Mouse (Mus musculus): ENCODE results near the gene Stra6. TPM values are rescaled to one million over a fixed set of nuclear protein-coding genes. Genes with fewer than 3 reads are reported as not detected.

Stra6 gene
- total and polyA plus RNA-seq, 2 experiments from 2014 or later, result 8.8 to 20.8 TPM

- Histone ChIP-seq H3K4me3 (ENCODE audit: low read depth, low read length) (no peak overlapping the region), H3K27ac (ENCODE audit: low read depth, low read length) (no peak overlapping the region), H3K9ac (replicated peaks; ENCODE audit: low read length, poor library complexity, severe bottlenecking) (no peak overlapping the region), H3K4me2 (ENCODE audit: low read depth, low read length, poor library complexity, severe bottlenecking) (no peak overlapping the region), H3K27me3 (ENCODE audit: insufficient read depth, low read length) (no peaks in the 10 kb centered on the region), H3K9me3 (ENCODE audit: low read length) (no peaks in the 10 kb centered on the region), H3K4me1 (ENCODE audit: insufficient read depth, low read length) (no peaks in the 10 kb centered on the region; the same call in 1 of the 2 replicates), H3K36me3 (ENCODE audit: insufficient read depth, low read length) (no peaks in the 10 kb centered on the region)
- no peak for ATAC-seq (ENCODE audit: low FRiP score)
- WGBS, result 88% methylated on average over 22 of the region's 22 CpGs
- DNase-seq (ENCODE audit: low spot score), result no peak
- no peak for TF ChIP-seq CTCF (IDR thresholded peaks at IDR 0.05)
Measured at GRCm38 (mm10) chr9:58156819-58157560, 93.4 kb downstream of the Stra6 start.

GRCm38 (mm10) chr9:58157838-58158237 lies 94.2 kb downstream of the Stra6 start:
- no peak for TF ChIP-seq CTCF (IDR thresholded peaks at IDR 0.05)
- Histone ChIP-seq H3K36me3 (ENCODE audit: insufficient read depth, low read length) (no peaks in the 10 kb centered on the region), H3K4me2 (ENCODE audit: low read depth, low read length, poor library complexity, severe bottlenecking) (no peak overlapping the region), H3K9ac (replicated peaks; ENCODE audit: low read length, poor library complexity, severe bottlenecking) (no peak overlapping the region), H3K27ac (ENCODE audit: low read depth, low read length) (no peak overlapping the region), H3K4me3 (ENCODE audit: low read depth, low read length) (no peak overlapping the region), H3K4me1 (ENCODE audit: insufficient read depth, low read length) (no peaks in the 10 kb centered on the region; the same call in 1 of the 2 replicates), H3K27me3 (ENCODE audit: insufficient read depth, low read length) (no peaks in the 10 kb centered on the region), H3K9me3 (ENCODE audit: low read length) (no peaks in the 10 kb centered on the region)
- ATAC-seq (ENCODE audit: low FRiP score) (no peak), DNase-seq (ENCODE audit: low spot score) (peak; percentile 42)
- WGBS, result 83% methylated on average over 13 of the region's 13 CpGs

GRCm38 (mm10) chr9:58158541-58159311 lies 95.1 kb downstream of the Stra6 start:
- Histone ChIP-seq H3K4me3 (ENCODE audit: low read depth, low read length) (no peak overlapping the region), H3K4me1 (ENCODE audit: insufficient read depth, low read length) (no peaks in the 10 kb centered on the region; the same call in 1 of the 2 replicates), H3K9ac (replicated peaks; ENCODE audit: low read length, poor library complexity, severe bottlenecking) (no peak overlapping the region), H3K27me3 (ENCODE audit: insufficient read depth, low read length) (no peaks in the 10 kb centered on the region), H3K9me3 (ENCODE audit: low read length) (no peaks in the 10 kb centered on the region), H3K36me3 (ENCODE audit: insufficient read depth, low read length) (no peaks in the 10 kb centered on the region), H3K27ac (ENCODE audit: low read depth, low read length) (no peak overlapping the region), H3K4me2 (ENCODE audit: low read depth, low read length, poor library complexity, severe bottlenecking) (peak overlapping the region; percentile 6; the same call in 1 of the 2 replicates)
- no peak for TF ChIP-seq CTCF (IDR thresholded peaks at IDR 0.05)
- 47% methylated on average over 7 of the region's 7 CpGs for WGBS
- DNase-seq (ENCODE audit: low spot score) (peak; percentile 55), ATAC-seq (ENCODE audit: low FRiP score) (no peak)

GRCm38 (mm10) chr9:58159855-58160254 lies 96.3 kb downstream of the Stra6 start:
- TF ChIP-seq CTCF (IDR thresholded peaks at IDR 0.05), result no peak
- no peak overlapping the region for H3K4me3 ChIP-seq (ENCODE audit: low read depth, low read length)
- no peak overlapping the region for H3K9ac ChIP-seq (replicated peaks; ENCODE audit: low read length, poor library complexity, severe bottlenecking)
- WGBS, result 67% methylated on average over 4 of the region's 4 CpGs
- ATAC-seq (ENCODE audit: low FRiP score) (no peak), DNase-seq (ENCODE audit: low spot score) (no peak)
- no peak overlapping the region for H3K27ac ChIP-seq (ENCODE audit: low read depth, low read length)
- no peaks in the 10 kb centered on the region; the same call in 1 of the 2 replicates for H3K4me1 ChIP-seq (ENCODE audit: insufficient read depth, low read length)
- no peaks in the 10 kb centered on the region for H3K36me3 ChIP-seq (ENCODE audit: insufficient read depth, low read length)
- no peak overlapping the region for H3K4me2 ChIP-seq (ENCODE audit: low read depth, low read length, poor library complexity, severe bottlenecking)
- H3K27me3 ChIP-seq (ENCODE audit: insufficient read depth, low read length), result no peaks in the 10 kb centered on the region
- no peaks in the 10 kb centered on the region for H3K9me3 ChIP-seq (ENCODE audit: low read length)

- no peak for TF ChIP-seq CTCF (IDR thresholded peaks at IDR 0.05)
- H3K27me3 ChIP-seq (ENCODE audit: insufficient read depth, low read length), result no peaks in the 10 kb centered on the region
- no peak overlapping the region for H3K9ac ChIP-seq (replicated peaks; ENCODE audit: low read length, poor library complexity, severe bottlenecking)
- no peaks in the 10 kb centered on the region; the same call in 1 of the 2 replicates for H3K4me1 ChIP-seq (ENCODE audit: insufficient read depth, low read length)
- no peak overlapping the region for H3K4me2 ChIP-seq (ENCODE audit: low read depth, low read length, poor library complexity, severe bottlenecking)
- 77% methylated on average over 5 of the region's 5 CpGs for WGBS
- no peaks in the 10 kb centered on the region for H3K36me3 ChIP-seq (ENCODE audit: insufficient read depth, low read length)
- DNase-seq (ENCODE audit: low spot score) (no peak), ATAC-seq (ENCODE audit: low FRiP score) (no peak)
- no peak overlapping the region for H3K27ac ChIP-seq (ENCODE audit: low read depth, low read length)
- no peak overlapping the region for H3K4me3 ChIP-seq (ENCODE audit: low read depth, low read length)
- H3K9me3 ChIP-seq (ENCODE audit: low read length), result no peaks in the 10 kb centered on the region
Measured at GRCm38 (mm10) chr9:58160315-58160714, 96.7 kb downstream of the Stra6 start.

DNA sequence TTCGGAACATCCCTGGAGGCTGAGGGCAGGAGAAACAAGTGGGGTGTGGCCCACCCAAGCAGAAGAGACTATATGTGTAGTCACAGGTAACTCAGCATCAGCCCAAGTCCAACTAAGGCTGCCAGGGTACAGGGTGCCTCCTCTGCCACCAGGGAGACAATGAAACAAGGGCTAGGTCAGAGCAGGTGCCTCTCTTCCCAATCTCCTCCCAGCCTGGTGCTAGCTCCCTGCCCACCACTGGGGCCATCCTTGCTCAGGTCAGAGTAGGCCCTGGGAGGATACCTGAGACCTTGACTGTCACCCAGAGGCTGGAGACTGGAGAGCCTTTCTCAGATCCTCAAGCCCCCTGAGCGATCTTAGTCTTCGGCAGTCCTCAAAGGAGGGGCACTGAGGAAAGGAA lies 98.6 kb downstream of the Stra6 start:
- H3K36me3 ChIP-seq (ENCODE audit: insufficient read depth, low read length), result no peaks in the 10 kb centered on the region
- no peak overlapping the region for H3K9ac ChIP-seq (replicated peaks; ENCODE audit: low read length, poor library complexity, severe bottlenecking)
- DNase-seq (ENCODE audit: low spot score), result no peak
- H3K27ac ChIP-seq (ENCODE audit: low read depth, low read length), result no peak overlapping the region
- H3K4me3 ChIP-seq (ENCODE audit: low read depth, low read length), result no peak overlapping the region
- no peaks in the 10 kb centered on the region for H3K4me1 ChIP-seq (ENCODE audit: insufficient read depth, low read length)
- no peak for TF ChIP-seq CTCF (IDR thresholded peaks at IDR 0.05)
- no peaks in the 10 kb centered on the region for H3K27me3 ChIP-seq (ENCODE audit: insufficient read depth, low read length)
- H3K4me2 ChIP-seq (ENCODE audit: low read depth, low read length, poor library complexity, severe bottlenecking), result no peak overlapping the region
- 86% methylated on average over 3 of the region's 3 CpGs for WGBS
- H3K9me3 ChIP-seq (ENCODE audit: low read length), result no peaks in the 10 kb centered on the region
- ATAC-seq (ENCODE audit: low FRiP score), result no peak

All from midbrain, postnatal 0 days (tissue).